Mouse (Mus musculus) liver, postnatal 0 days (tissue): Measurements from ENCODE around the gene Sohlh1.

Experiments used
- CTCF ChIP-seq: sonication (generic); IDR thresholded peaks from 2 replicates; pipeline ENCODE4 v1.5.1; 2016; ENCODE audit warnings: antibody characterized with exemption, low read depth
- EP300 ChIP-seq: IDR thresholded peaks from 2 replicates; pipeline ENCODE4 v1.6.1; 2016; ENCODE audit warnings: antibody characterized with exemption, low read depth, mild to moderate bottlenecking

DNA sequence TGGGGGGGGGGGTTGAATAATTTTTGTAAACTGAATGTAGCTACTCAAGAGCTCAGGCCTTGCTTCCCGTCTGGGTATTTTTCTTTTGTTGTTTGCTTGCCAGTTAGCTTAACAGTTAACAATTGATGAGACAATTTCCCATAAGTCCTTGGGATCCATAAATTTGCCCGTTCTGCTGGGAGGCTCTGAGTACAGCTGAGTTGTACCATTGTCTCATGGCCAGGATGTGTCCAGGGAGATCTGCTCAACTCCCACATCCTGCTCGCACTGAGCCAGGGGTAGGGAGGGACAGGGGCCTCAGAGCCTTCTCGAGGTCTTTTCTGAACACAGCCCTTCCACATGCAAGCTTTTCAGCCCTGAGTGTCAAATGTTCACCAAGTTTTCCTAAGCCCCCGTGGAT is 49.0 kb downstream of the Sohlh1 start:
- TF ChIP-seq CTCF (no peak), EP300 (no peak)
